Mouse (Mus musculus): ENCODE measurements around the gene Abcg8. TPM values are rescaled to one million over a fixed set of nuclear protein-coding genes. Genes with fewer than 3 reads are reported as not detected.

The Abcg8 gene
- polyA plus RNA-seq, 1 experiment from 2014 or later, result not detected

GRCm38 (mm10) chr17:84709403-84709851 lies 33.3 kb downstream of the Abcg8 start:
- Histone ChIP-seq H3K27ac (ENCODE audit: low read depth, low read length) (no peak overlapping the region), H3K27me3 (ENCODE audit: control insufficient read depth, insufficient read depth, low read length) (no peaks in the 10 kb centered on the region), H3K4me1 (ENCODE audit: control insufficient read depth, insufficient read depth, low read length) (peaks cover 9% of the 10 kb centered on the region; the same call in 1 of the 2 replicates), H3K4me2 (ENCODE audit: low read depth, low read length) (peak overlapping the region; percentile 23), H3K9ac (replicated peaks; ENCODE audit: low read depth, low read length) (no peak overlapping the region), H3K4me3 (ENCODE audit: low read depth, low read length) (no peak overlapping the region), H3K36me3 (ENCODE audit: control insufficient read depth, insufficient read depth, low read length) (peaks cover 8% of the 10 kb centered on the region), H3K9me3 (ENCODE audit: control insufficient read depth, low read length) (no peaks in the 10 kb centered on the region)
- WGBS, result 25% methylated on average over 17 of the region's 17 CpGs
- peak; percentile 80 for ATAC-seq (ENCODE audit: low read depth)

- H3K4me1 ChIP-seq (ENCODE audit: control insufficient read depth, insufficient read depth, low read length), result peaks cover 9% of the 10 kb centered on the region; the same call in 1 of the 2 replicates
- no peaks in the 10 kb centered on the region for H3K27me3 ChIP-seq (ENCODE audit: control insufficient read depth, insufficient read depth, low read length)
- H3K9ac ChIP-seq (replicated peaks; ENCODE audit: low read depth, low read length), result no peak overlapping the region
- 52% methylated on average over 18 of the region's 18 CpGs for WGBS
- peaks cover 5% of the 10 kb centered on the region for H3K36me3 ChIP-seq (ENCODE audit: control insufficient read depth, insufficient read depth, low read length)
- no peak for ATAC-seq (ENCODE audit: low read depth)
- H3K27ac ChIP-seq (ENCODE audit: low read depth, low read length), result no peak overlapping the region
- H3K4me2 ChIP-seq (ENCODE audit: low read depth, low read length), result no peak overlapping the region
- H3K4me3 ChIP-seq (ENCODE audit: low read depth, low read length), result no peak overlapping the region
- no peaks in the 10 kb centered on the region for H3K9me3 ChIP-seq (ENCODE audit: control insufficient read depth, low read length)
These were observed 37.6 kb downstream of the Abcg8 start for GRCm38 (mm10) chr17:84713563-84714164.

GRCm38 (mm10) chr17:84714930-84715329 lies 38.8 kb downstream of the Abcg8 start:
- ATAC-seq (ENCODE audit: low read depth), result no peak
- Histone ChIP-seq H3K4me1 (ENCODE audit: control insufficient read depth, insufficient read depth, low read length) (0 out of 2 replicates have a peak, but pooled peaks cover 3% of the 10 kb centered on the region), H3K27me3 (ENCODE audit: control insufficient read depth, insufficient read depth, low read length) (no peaks in the 10 kb centered on the region), H3K4me2 (ENCODE audit: low read depth, low read length) (no peak overlapping the region), H3K4me3 (ENCODE audit: low read depth, low read length) (no peak overlapping the region), H3K27ac (ENCODE audit: low read depth, low read length) (no peak overlapping the region), H3K9ac (replicated peaks; ENCODE audit: low read depth, low read length) (no peak overlapping the region), H3K36me3 (ENCODE audit: control insufficient read depth, insufficient read depth, low read length) (peaks cover 5% of the 10 kb centered on the region), H3K9me3 (ENCODE audit: control insufficient read depth, low read length) (no peaks in the 10 kb centered on the region)
- 64% methylated on average over 4 of the region's 4 CpGs for WGBS

GRCm38 (mm10) chr17:84716252-84716872 lies 40.3 kb downstream of the Abcg8 start:
- Histone ChIP-seq H3K27me3 (ENCODE audit: control insufficient read depth, insufficient read depth, low read length) (no peaks in the 10 kb centered on the region), H3K9me3 (ENCODE audit: control insufficient read depth, low read length) (no peaks in the 10 kb centered on the region), H3K4me1 (ENCODE audit: control insufficient read depth, insufficient read depth, low read length) (0 out of 2 replicates have a peak, but pooled peaks cover 3% of the 10 kb centered on the region), H3K27ac (ENCODE audit: low read depth, low read length) (no peak overlapping the region), H3K4me2 (ENCODE audit: low read depth, low read length) (no peak overlapping the region), H3K36me3 (ENCODE audit: control insufficient read depth, insufficient read depth, low read length) (peaks cover 5% of the 10 kb centered on the region), H3K4me3 (ENCODE audit: low read depth, low read length) (no peak overlapping the region), H3K9ac (replicated peaks; ENCODE audit: low read depth, low read length) (no peak overlapping the region)
- no peak for ATAC-seq (ENCODE audit: low read depth)
- WGBS, result 40% methylated on average over 16 of the region's 16 CpGs

- Histone ChIP-seq H3K27me3 (ENCODE audit: control insufficient read depth, insufficient read depth, low read length) (no peaks in the 10 kb centered on the region), H3K4me1 (ENCODE audit: control insufficient read depth, insufficient read depth, low read length) (0 out of 2 replicates have a peak, but pooled peaks cover 3% of the 10 kb centered on the region), H3K4me3 (ENCODE audit: low read depth, low read length) (no peak overlapping the region), H3K27ac (ENCODE audit: low read depth, low read length) (no peak overlapping the region), H3K36me3 (ENCODE audit: control insufficient read depth, insufficient read depth, low read length) (no peaks in the 10 kb centered on the region), H3K9me3 (ENCODE audit: control insufficient read depth, low read length) (no peaks in the 10 kb centered on the region), H3K9ac (replicated peaks; ENCODE audit: low read depth, low read length) (no peak overlapping the region), H3K4me2 (ENCODE audit: low read depth, low read length) (no peak overlapping the region)
- ATAC-seq (ENCODE audit: low read depth), result no peak
- 79% methylated on average over 5 of the region's 5 CpGs for WGBS
These were observed 41.3 kb downstream of the Abcg8 start for GRCm38 (mm10) chr17:84717416-84717815.

- Histone ChIP-seq H3K27ac (ENCODE audit: low read depth, low read length) (no peak overlapping the region), H3K27me3 (ENCODE audit: control insufficient read depth, insufficient read depth, low read length) (no peaks in the 10 kb centered on the region), H3K4me2 (ENCODE audit: low read depth, low read length) (no peak overlapping the region), H3K9me3 (ENCODE audit: control insufficient read depth, low read length) (no peaks in the 10 kb centered on the region), H3K4me3 (ENCODE audit: low read depth, low read length) (no peak overlapping the region), H3K36me3 (ENCODE audit: control insufficient read depth, insufficient read depth, low read length) (no peaks in the 10 kb centered on the region), H3K4me1 (ENCODE audit: control insufficient read depth, insufficient read depth, low read length) (no peaks in the 10 kb centered on the region), H3K9ac (replicated peaks; ENCODE audit: low read depth, low read length) (no peak overlapping the region)
- WGBS, result 82% methylated on average over 3 of the region's 3 CpGs
- no peak for ATAC-seq (ENCODE audit: low read depth)
These were observed 43.0 kb downstream of the Abcg8 start for GRCm38 (mm10) chr17:84719105-84719504.

- 63% methylated on average over 9 of the region's 9 CpGs for WGBS
- Histone ChIP-seq H3K4me3 (ENCODE audit: low read depth, low read length) (no peak overlapping the region), H3K4me1 (ENCODE audit: control insufficient read depth, insufficient read depth, low read length) (no peaks in the 10 kb centered on the region), H3K27me3 (ENCODE audit: control insufficient read depth, insufficient read depth, low read length) (no peaks in the 10 kb centered on the region), H3K9me3 (ENCODE audit: control insufficient read depth, low read length) (no peaks in the 10 kb centered on the region), H3K36me3 (ENCODE audit: control insufficient read depth, insufficient read depth, low read length) (no peaks in the 10 kb centered on the region; the same call in 1 of the 2 replicates), H3K27ac (ENCODE audit: low read depth, low read length) (no peak overlapping the region), H3K4me2 (ENCODE audit: low read depth, low read length) (no peak overlapping the region), H3K9ac (replicated peaks; ENCODE audit: low read depth, low read length) (no peak overlapping the region)
- ATAC-seq (ENCODE audit: low read depth), result no peak
These were observed 47.9 kb downstream of the Abcg8 start for GRCm38 (mm10) chr17:84724028-84724427.

- peaks cover 2% of the 10 kb centered on the region for H3K36me3 ChIP-seq (ENCODE audit: control insufficient read depth, insufficient read depth, low read length)
- H3K27me3 ChIP-seq (ENCODE audit: control insufficient read depth, insufficient read depth, low read length), result no peaks in the 10 kb centered on the region
- no peak overlapping the region for H3K27ac ChIP-seq (ENCODE audit: low read depth, low read length)
- no peak overlapping the region for H3K9ac ChIP-seq (replicated peaks; ENCODE audit: low read depth, low read length)
- no peaks in the 10 kb centered on the region for H3K9me3 ChIP-seq (ENCODE audit: control insufficient read depth, low read length)
- ATAC-seq (ENCODE audit: low read depth), result no peak
- 97% methylated on average over 3 of the region's 3 CpGs for WGBS
- no peak overlapping the region for H3K4me2 ChIP-seq (ENCODE audit: low read depth, low read length)
- no peak overlapping the region for H3K4me3 ChIP-seq (ENCODE audit: low read depth, low read length)
- no peaks in the 10 kb centered on the region for H3K4me1 ChIP-seq (ENCODE audit: control insufficient read depth, insufficient read depth, low read length)
These were observed 49.1 kb downstream of the Abcg8 start for GRCm38 (mm10) chr17:84725163-84725562.

GRCm38 (mm10) chr17:84728201-84728911 lies 52.3 kb downstream of the Abcg8 start:
- Histone ChIP-seq H3K9ac (replicated peaks; ENCODE audit: low read depth, low read length) (no peak overlapping the region), H3K27me3 (ENCODE audit: control insufficient read depth, insufficient read depth, low read length) (no peaks in the 10 kb centered on the region), H3K4me2 (ENCODE audit: low read depth, low read length) (no peak overlapping the region), H3K4me3 (ENCODE audit: low read depth, low read length) (no peak overlapping the region), H3K36me3 (ENCODE audit: control insufficient read depth, insufficient read depth, low read length) (peaks cover 12% of the 10 kb centered on the region), H3K9me3 (ENCODE audit: control insufficient read depth, low read length) (no peaks in the 10 kb centered on the region), H3K27ac (ENCODE audit: low read depth, low read length) (no peak overlapping the region), H3K4me1 (ENCODE audit: control insufficient read depth, insufficient read depth, low read length) (no peaks in the 10 kb centered on the region)
- 82% methylated on average over 1 of the region's 1 CpGs for WGBS
- no peak for ATAC-seq (ENCODE audit: low read depth)
